Mouse (Mus musculus) liver, embryonic 14.5 days (tissue): Measurements from ENCODE around the gene Fig4. TPM values are rescaled to one million over a fixed set of nuclear protein-coding genes. Genes with fewer than 3 reads are reported as not detected.

ENCODE experiments used
- ATAC-seq: fragments of 200-750 bp; cut with Nextera tagmentation; 2 replicates; pipeline ENCODE4 v1.8.0; 2017; ENCODE audit warnings: moderate number of reproducible peaks, mild to moderate bottlenecking, moderate library complexity; ENCODE audit not compliant: insufficient read depth
- DNase-seq, 3 experiments: peaks; one replicate each; pipeline ENCODE4 v3.0.0-alpha.2; 2012 to 2013; ENCODE audit warnings: low read depth in 3 of 3, low spot score in 3 of 3
- H3K27ac ChIP-seq: fragments of 300-500 bp; sonication (generic); 2 replicates; pipeline ENCODE4 v1.5.1; 2014; ENCODE audit warnings: moderate library complexity, mild to moderate bottlenecking, control low read depth, inconsistent platforms
- H3K27me3 ChIP-seq: fragments of 300-500 bp; sonication (generic); 2 replicates; pipeline ENCODE4 v1.6.1; 2014; ENCODE audit warnings: mild to moderate bottlenecking, low read length, moderate library complexity; ENCODE audit not compliant: control insufficient read depth, insufficient read depth
- H3K36me3 ChIP-seq: fragments of 300-500 bp; sonication (generic); replicated peaks from 2 replicates; pipeline ENCODE4 v1.6.1; 2014; ENCODE audit warnings: low read depth; ENCODE audit not compliant: control insufficient read depth, insufficient read depth
- H3K4me1 ChIP-seq, 2 experiments: fragments of 200-500 bp in 1 of 2; fragments of 300-500 bp in 1 of 2; sonication (generic) in 1 of 2; replicated peaks; 2 replicates each; pipeline ENCODE4 v1.6.1; 2012 to 2014; ENCODE audit warnings: antibody characterized with exemption in 1 of 2, inconsistent platforms in 1 of 2, low read length in 1 of 2; ENCODE audit not compliant: control insufficient read depth in 2 of 2, insufficient read depth in 2 of 2
- H3K4me2 ChIP-seq: fragments of 300-500 bp; sonication (generic); 2 replicates; pipeline ENCODE4 v1.6.1; 2014; ENCODE audit warnings: low read depth, mild to moderate bottlenecking, control low read depth, moderate library complexity
- H3K4me3 ChIP-seq, 2 experiments: fragments of 200-500 bp in 1 of 2; fragments of 300-500 bp in 1 of 2; sonication (generic) in 1 of 2; 2 replicates each; pipeline ENCODE4 v1.5.1; 2012 to 2014; ENCODE audit warnings: low read depth in 2 of 2, low read length in 2 of 2, mild to moderate bottlenecking in 2 of 2, control low read depth in 1 of 2, inconsistent platforms in 1 of 2, moderate library complexity in 1 of 2; ENCODE audit not compliant: insufficient read depth in 1 of 2
- H3K9ac ChIP-seq: fragments of 300-500 bp; sonication (generic); replicated peaks from 2 replicates; pipeline ENCODE4 v1.6.1; 2014; ENCODE audit warnings: mild to moderate bottlenecking, control low read depth, moderate library complexity
- H3K9me3 ChIP-seq: fragments of 300-500 bp; sonication (generic); 2 replicates; pipeline ENCODE4 v1.6.1; 2016; ENCODE audit warnings: low read length, mixed read lengths; ENCODE audit not compliant: control insufficient read depth
- CTCF ChIP-seq: IDR thresholded peaks from 2 replicates; pipeline ENCODE4 v1.5.1; 2016; ENCODE audit warnings: antibody characterized with exemption, low read depth, control low read depth
- EP300 ChIP-seq: IDR thresholded peaks from 2 replicates; pipeline ENCODE4 v1.6.1; 2016; ENCODE audit warnings: antibody characterized with exemption, low read depth
- WGBS: fragments of 180-500 bp; shearing (Covaris S2); extraction: QIAGEN DNeasy Blood & Tissue Kit; methylation state at CpG from one replicate; pipeline ENCODE4 v1.1.7; 2014; ENCODE audit not compliant: insufficient replicate concordance; 5-methylcytosine and 5-hydroxymethylcytosine counted together
- polyA plus RNA-seq, 2 experiments: library from polyadenylated mRNA; depleted of rRNA in 1 of 2; stranded (reverse) in 1 of 2; unstranded in 1 of 2; fragments of >200 nt; fragmentation: Nextera tagmentation in 1 of 2; extraction: Ambion mirVana in 1 of 2; gene quantifications; 2 replicates each; pipeline versions ENCODE4 v1.2.1 to v1.2.3; 2012 to 2014

Fig4 gene
- polyA plus RNA-seq, 2 experiments, result 4.3 to 9.3 TPM

DNA sequence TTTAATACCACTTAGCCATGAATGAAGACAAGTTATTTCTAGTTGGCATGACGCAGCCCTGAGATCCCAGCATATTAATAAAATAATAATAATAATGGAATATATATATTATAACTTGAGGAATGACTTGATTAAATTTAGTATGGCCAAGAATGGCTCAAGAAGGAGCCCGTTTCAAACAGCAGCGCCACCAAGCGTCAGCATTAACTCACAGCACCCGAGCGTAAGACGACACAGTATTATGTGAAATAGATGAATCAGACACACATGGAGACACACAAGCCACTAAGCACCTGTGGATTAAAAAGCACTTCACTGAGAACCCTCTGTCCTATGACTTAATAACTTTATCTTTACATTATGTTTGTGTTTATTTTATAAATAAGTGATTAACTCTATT is 31.2 kb downstream of the Fig4 start:
- no peak overlapping the region for H3K9ac ChIP-seq
- no peak overlapping the region for H3K4me2 ChIP-seq
- no peaks in the 10 kb centered on the region for H3K9me3 ChIP-seq
- no peak overlapping the region for H3K4me3 ChIP-seq
- ATAC-seq, result no peak
- H3K27ac ChIP-seq, result no peak overlapping the region
- H3K36me3 ChIP-seq, result no peaks in the 10 kb centered on the region
- H3K4me1 ChIP-seq, result no peaks in the 10 kb centered on the region
- TF ChIP-seq CTCF, result peak; percentile 73
- TF ChIP-seq EP300, result no peak
- H3K27me3 ChIP-seq, result no peaks in the 10 kb centered on the region
- 49% methylated on average over 7 of the region's 7 CpGs for WGBS
- DNase-seq, result peak in 1 of 3 experiments; percentile 26

DNA sequence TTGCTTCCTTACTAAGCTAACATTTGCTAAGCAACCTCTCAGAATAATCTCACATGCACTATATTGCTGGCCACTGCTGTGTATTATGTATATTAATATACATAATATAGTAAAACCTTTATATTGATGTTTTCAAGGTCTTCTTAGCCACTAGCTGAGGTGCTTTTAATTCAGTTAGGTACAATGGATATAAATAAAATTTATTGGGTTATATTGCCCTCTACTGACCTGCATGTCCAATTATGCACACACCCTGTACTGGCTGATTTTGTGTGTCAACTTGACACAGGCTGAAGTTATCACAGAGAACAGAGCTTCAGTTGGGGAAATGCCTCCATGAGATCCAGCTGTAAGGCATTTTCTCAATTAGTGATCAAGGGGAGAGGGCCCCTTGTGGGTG is 41.2 kb downstream of the Fig4 start:
- ATAC-seq (peak; percentile 69), DNase-seq (peak; percentile 30 to 60 (median 36))
- no peaks in the 10 kb centered on the region for H3K27me3 ChIP-seq
- H3K4me3 ChIP-seq, result no peak overlapping the region
- H3K36me3 ChIP-seq, result no peaks in the 10 kb centered on the region
- peak overlapping the region; percentile 68 for H3K27ac ChIP-seq
- H3K4me2 ChIP-seq, result no peak overlapping the region
- TF ChIP-seq CTCF (peak; percentile 61), EP300 (no peak)
- H3K9me3 ChIP-seq, result no peaks in the 10 kb centered on the region
- peak overlapping the region; percentile 40 for H3K9ac ChIP-seq
- peaks cover 16 to 21% of the 10 kb centered on the region in 2 experiments for H3K4me1 ChIP-seq

DNA sequence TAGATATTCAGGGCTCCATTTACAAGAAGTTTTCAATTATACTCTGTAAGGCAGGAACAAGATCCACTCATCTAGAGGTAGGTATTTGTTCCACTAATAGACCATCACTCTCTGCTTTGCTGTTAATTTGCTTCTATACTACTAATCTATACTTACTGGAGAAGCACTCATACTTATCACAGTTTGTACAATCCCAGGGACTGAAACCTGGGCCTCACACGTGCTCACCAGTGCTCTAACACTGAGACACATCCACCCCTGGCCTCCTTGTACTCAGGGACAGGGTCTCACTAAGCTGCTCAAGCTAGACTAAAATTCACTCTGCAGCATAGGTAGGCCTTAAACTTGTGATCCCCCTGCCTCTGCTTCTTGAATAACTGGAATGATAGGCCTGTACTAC is 41.8 kb downstream of the Fig4 start:
- no peak overlapping the region for H3K4me3 ChIP-seq
- DNase-seq (no peak), ATAC-seq (peak; percentile 68; the same call in 1 of the 2 replicates)
- H3K27me3 ChIP-seq, result no peaks in the 10 kb centered on the region
- WGBS, result 15% methylated on average over 1 of the region's 1 CpGs
- H3K9ac ChIP-seq, result peak overlapping the region; percentile 40
- no peak overlapping the region for H3K4me2 ChIP-seq
- no peaks in the 10 kb centered on the region for H3K9me3 ChIP-seq
- H3K4me1 ChIP-seq, result peaks cover 16 to 21% of the 10 kb centered on the region in 2 experiments
- H3K36me3 ChIP-seq, result no peaks in the 10 kb centered on the region
- TF ChIP-seq CTCF (no peak), EP300 (no peak)
- H3K27ac ChIP-seq, result peak overlapping the region; percentile 68

DNA sequence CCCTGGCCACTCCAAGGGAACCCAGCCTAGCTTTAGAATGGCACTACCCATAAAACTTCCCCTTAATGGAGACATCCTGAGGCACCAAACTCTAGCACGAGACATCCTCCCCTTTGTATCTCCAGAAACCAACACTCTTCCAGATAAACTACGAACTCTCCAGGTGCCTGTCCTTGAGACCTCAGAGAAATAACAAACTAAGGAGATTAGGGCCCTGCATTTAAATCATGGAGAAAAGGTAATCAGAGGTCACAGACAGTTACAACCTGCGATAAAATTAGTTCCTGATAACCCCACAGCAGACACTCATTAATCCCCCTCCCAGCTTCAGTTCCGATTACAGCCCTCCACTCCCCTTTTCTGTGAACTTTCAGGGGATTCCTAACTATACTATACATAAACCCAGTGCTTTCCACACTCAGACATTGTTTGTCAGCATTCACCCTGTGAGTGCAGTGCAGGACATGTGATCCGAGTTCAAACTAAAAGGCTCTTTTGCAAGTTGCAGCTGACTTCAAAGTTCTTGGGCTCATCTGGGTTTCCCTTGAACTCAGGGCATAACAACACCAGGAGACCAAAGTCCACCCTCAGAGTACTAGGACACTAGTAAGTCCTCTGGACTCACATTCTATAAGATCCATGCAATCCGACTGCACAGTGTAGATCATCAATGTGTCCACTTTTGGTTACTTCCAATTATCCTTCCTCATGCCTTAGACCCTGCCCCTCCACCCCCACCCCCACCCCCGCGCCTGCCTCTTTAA is 42.6 kb downstream of the Fig4 start:
- peaks cover 16 to 21% of the 10 kb centered on the region in 2 experiments for H3K4me1 ChIP-seq
- H3K9ac ChIP-seq, result no peak overlapping the region
- no peaks in the 10 kb centered on the region for H3K27me3 ChIP-seq
- ATAC-seq, result no peak
- TF ChIP-seq CTCF, result no peak
- no peak for TF ChIP-seq EP300
- H3K4me2 ChIP-seq, result no peak overlapping the region
- no peaks in the 10 kb centered on the region for H3K9me3 ChIP-seq
- no peak for DNase-seq
- H3K36me3 ChIP-seq, result no peaks in the 10 kb centered on the region
- 53% methylated on average over 8 of the region's 8 CpGs for WGBS
- H3K4me3 ChIP-seq, result no peak overlapping the region
- no peak overlapping the region; the same call in none of the 2 replicates for H3K27ac ChIP-seq

DNA sequence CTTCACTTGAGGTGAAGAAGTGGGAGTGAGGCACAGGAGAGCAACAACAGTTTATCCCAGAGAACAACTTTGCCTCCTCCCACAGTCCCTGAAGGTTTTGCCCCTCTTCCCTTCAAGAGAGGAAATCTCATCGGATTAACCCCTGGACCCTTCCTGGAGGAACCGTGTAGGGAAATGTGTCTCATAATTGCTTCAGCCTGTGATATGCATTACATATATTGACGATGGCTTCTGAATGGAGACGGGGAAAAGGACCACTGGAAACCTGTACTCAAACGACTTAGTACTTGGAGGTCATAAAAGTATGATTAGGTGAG is 52.4 kb downstream of the Fig4 start:
- Histone ChIP-seq H3K9ac (no peak overlapping the region), H3K4me1 (peaks cover 25 to 28% of the 10 kb centered on the region in 2 experiments), H3K4me2 (no peak overlapping the region), H3K9me3 (no peaks in the 10 kb centered on the region), H3K36me3 (no peaks in the 10 kb centered on the region), H3K4me3 (no peak overlapping the region), H3K27me3 (no peaks in the 10 kb centered on the region), H3K27ac (no peak overlapping the region)
- no peak for DNase-seq
- TF ChIP-seq EP300 (no peak), CTCF (no peak)
- WGBS, result 80% methylated on average over 5 of the region's 5 CpGs
- no peak for ATAC-seq
